Mouse (Mus musculus): ENCODE measurements around the gene Senp7. TPM values are rescaled to one million over a fixed set of nuclear protein-coding genes. Genes with fewer than 3 reads are reported as not detected.

Gene Senp7
- polyA plus RNA-seq, 1 experiment from 2014 or later = 10.5 TPM

GRCm38 (mm10) chr16:56037138-56038010, 10.8 kb upstream of the Senp7 start, which contains the start of gene Trmt10c:
TSS of gene Trmt10c (minus strand) at chr16:56037819.
- Histone ChIP-seq H3K4me1 (replicated peaks; ENCODE audit: control insufficient read depth, insufficient read depth, low read length) (0 out of 2 replicates have a peak, but pooled peaks cover 4% of the 10 kb centered on the region), H3K27ac (ENCODE audit: low read depth, low read length) (peak within 1 kb of the TSS; percentile 90)

GRCm38 (mm10) chr16:56038090-56038489, 10.0 kb upstream of the Senp7 start:
- Histone ChIP-seq H3K27me3 (replicated peaks; ENCODE audit: control insufficient read depth, insufficient read depth, low read length) (no peaks in the 10 kb centered on the region), H3K9me3 (ENCODE audit: control insufficient read depth) (no peaks in the 10 kb centered on the region), H3K4me3 (ENCODE audit: low read depth, low read length) (peak overlapping the region; percentile 71), H3K4me2 (replicated peaks; ENCODE audit: low read depth) (peak overlapping the region; percentile 67), H3K27ac (ENCODE audit: low read depth, low read length) (peak overlapping the region; percentile 90), H3K4me1 (replicated peaks; ENCODE audit: control insufficient read depth, insufficient read depth, low read length) (0 out of 2 replicates have a peak, but pooled peaks cover 4% of the 10 kb centered on the region), H3K36me3 (ENCODE audit: control insufficient read depth, insufficient read depth) (peaks cover 12% of the 10 kb centered on the region), H3K9ac (ENCODE audit: low read depth, low read length) (peak overlapping the region; percentile 80)
- no peak; the same call in 1 of the 2 replicates for ATAC-seq
- TF ChIP-seq CTCF (IDR thresholded peaks at IDR 0.05; ENCODE audit: low read depth) = no peak
- WGBS = 24% methylated on average over 8 of the region's 8 CpGs

More at GRCm38 (mm10) chr16:56037138-56038010, 10.8 kb upstream of the Senp7 start, which contains the start of gene Trmt10c:
- under 1% methylated on average over 63 of the region's 63 CpGs for WGBS
- peak within 1 kb of the TSS; percentile 80 for H3K9ac ChIP-seq (ENCODE audit: low read depth, low read length)
- ATAC-seq = peak; percentile 100
- H3K27me3 ChIP-seq (replicated peaks; ENCODE audit: control insufficient read depth, insufficient read depth, low read length) = no peaks in the 10 kb centered on the region
- peaks cover 14% of the 10 kb centered on the region for H3K36me3 ChIP-seq (ENCODE audit: control insufficient read depth, insufficient read depth)
- H3K4me2 ChIP-seq (replicated peaks; ENCODE audit: low read depth) = peak within 1 kb of the TSS; percentile 67
- TF ChIP-seq CTCF (IDR thresholded peaks at IDR 0.05; ENCODE audit: low read depth) = no peak
- H3K9me3 ChIP-seq (ENCODE audit: control insufficient read depth) = no peaks in the 10 kb centered on the region
- peak within 1 kb of the TSS; percentile 71 for H3K4me3 ChIP-seq (ENCODE audit: low read depth, low read length)

GRCm38 (mm10) chr16:56055911-56056310, 7.8 kb downstream of the Senp7 start:
- no peak for ATAC-seq
- Histone ChIP-seq H3K4me2 (replicated peaks; ENCODE audit: low read depth) (no peak overlapping the region), H3K9ac (ENCODE audit: low read depth, low read length) (no peak overlapping the region), H3K27me3 (replicated peaks; ENCODE audit: control insufficient read depth, insufficient read depth, low read length) (no peaks in the 10 kb centered on the region), H3K4me3 (ENCODE audit: low read depth, low read length) (no peak overlapping the region), H3K27ac (ENCODE audit: low read depth, low read length) (no peak overlapping the region), H3K4me1 (replicated peaks; ENCODE audit: control insufficient read depth, insufficient read depth, low read length) (no peaks in the 10 kb centered on the region), H3K36me3 (ENCODE audit: control insufficient read depth, insufficient read depth) (no peaks in the 10 kb centered on the region), H3K9me3 (ENCODE audit: control insufficient read depth) (no peaks in the 10 kb centered on the region)
- 81% methylated on average over 3 of the region's 3 CpGs for WGBS
- TF ChIP-seq CTCF (IDR thresholded peaks at IDR 0.05; ENCODE audit: low read depth) = no peak

GRCm38 (mm10) chr16:56056944-56057590, 8.9 kb downstream of the Senp7 start:
- Histone ChIP-seq H3K36me3 (ENCODE audit: control insufficient read depth, insufficient read depth) (no peaks in the 10 kb centered on the region), H3K4me2 (replicated peaks; ENCODE audit: low read depth) (no peak overlapping the region), H3K27ac (ENCODE audit: low read depth, low read length) (no peak overlapping the region), H3K27me3 (replicated peaks; ENCODE audit: control insufficient read depth, insufficient read depth, low read length) (no peaks in the 10 kb centered on the region), H3K9ac (ENCODE audit: low read depth, low read length) (no peak overlapping the region), H3K4me3 (ENCODE audit: low read depth, low read length) (no peak overlapping the region), H3K9me3 (ENCODE audit: control insufficient read depth) (no peaks in the 10 kb centered on the region), H3K4me1 (replicated peaks; ENCODE audit: control insufficient read depth, insufficient read depth, low read length) (no peaks in the 10 kb centered on the region)
- no peak for ATAC-seq
- TF ChIP-seq CTCF (IDR thresholded peaks at IDR 0.05; ENCODE audit: low read depth) = no peak
- 76% methylated on average over 7 of the region's 7 CpGs for WGBS

GRCm38 (mm10) chr16:56058151-56058550, 10.0 kb downstream of the Senp7 start:
- no peaks in the 10 kb centered on the region for H3K36me3 ChIP-seq (ENCODE audit: control insufficient read depth, insufficient read depth)
- H3K27ac ChIP-seq (ENCODE audit: low read depth, low read length) = no peak overlapping the region
- 79% methylated on average over 10 of the region's 10 CpGs for WGBS
- H3K4me3 ChIP-seq (ENCODE audit: low read depth, low read length) = no peak overlapping the region
- ATAC-seq = no peak
- H3K9me3 ChIP-seq (ENCODE audit: control insufficient read depth) = no peaks in the 10 kb centered on the region
- no peak overlapping the region for H3K4me2 ChIP-seq (replicated peaks; ENCODE audit: low read depth)
- TF ChIP-seq CTCF (IDR thresholded peaks at IDR 0.05; ENCODE audit: low read depth) = no peak
- H3K9ac ChIP-seq (ENCODE audit: low read depth, low read length) = no peak overlapping the region
- no peaks in the 10 kb centered on the region for H3K4me1 ChIP-seq (replicated peaks; ENCODE audit: control insufficient read depth, insufficient read depth, low read length)
- no peaks in the 10 kb centered on the region for H3K27me3 ChIP-seq (replicated peaks; ENCODE audit: control insufficient read depth, insufficient read depth, low read length)

GRCm38 (mm10) chr16:56061995-56062594, 14.0 kb downstream of the Senp7 start:
- Histone ChIP-seq H3K9me3 (ENCODE audit: control insufficient read depth) (no peaks in the 10 kb centered on the region), H3K4me1 (replicated peaks; ENCODE audit: control insufficient read depth, insufficient read depth, low read length) (no peaks in the 10 kb centered on the region), H3K4me3 (ENCODE audit: low read depth, low read length) (no peak overlapping the region), H3K4me2 (replicated peaks; ENCODE audit: low read depth) (no peak overlapping the region), H3K27me3 (replicated peaks; ENCODE audit: control insufficient read depth, insufficient read depth, low read length) (no peaks in the 10 kb centered on the region), H3K36me3 (ENCODE audit: control insufficient read depth, insufficient read depth) (no peaks in the 10 kb centered on the region), H3K27ac (ENCODE audit: low read depth, low read length) (no peak overlapping the region), H3K9ac (ENCODE audit: low read depth, low read length) (no peak overlapping the region)
- ATAC-seq = no peak
- TF ChIP-seq CTCF (IDR thresholded peaks at IDR 0.05; ENCODE audit: low read depth) = no peak
- WGBS = 75% methylated on average over 7 of the region's 7 CpGs

Data from intestine, postnatal 0 days (tissue).